Mouse (Mus musculus) stomach, embryonic 14.5 days (tissue): ENCODE results near the gene Tex50. TPM values are rescaled to one million over a fixed set of nuclear protein-coding genes. Genes with fewer than 3 reads are reported as not detected.
"Not testable (repeated sequence)": the region's sequence is repeated elsewhere in the genome, so short reads cannot be mapped to it uniquely, and the experiment has no call there.

Experiments used
- ATAC-seq: fragments of 200-750 bp; cut with Nextera tagmentation; 2 replicates; pipeline ENCODE4 v1.8.0; 2017; ENCODE audit warnings: low read depth, moderate TSS enrichment; ENCODE audit not compliant: insufficient number of reproducible peaks, insufficient read depth, low FRiP score
- H3K27ac ChIP-seq: fragments of 300-500 bp; sonication (generic); 2 replicates; pipeline ENCODE4 v1.5.1; 2014; ENCODE audit warnings: mild to moderate bottlenecking, low read length, moderate library complexity, mixed read lengths
- H3K27me3 ChIP-seq: fragments of 300-500 bp; sonication (generic); 2 replicates; pipeline ENCODE4 v1.6.1; 2014; ENCODE audit warnings: low read length, control low read depth, mixed read lengths; ENCODE audit not compliant: control insufficient read depth, insufficient read depth
- H3K36me3 ChIP-seq: fragments of 300-500 bp; sonication (generic); 2 replicates; pipeline ENCODE4 v1.6.1; 2014; ENCODE audit warnings: mild to moderate bottlenecking, control low read depth, low read length, moderate library complexity, mixed read lengths; ENCODE audit not compliant: control insufficient read depth, insufficient read depth
- H3K4me1 ChIP-seq: fragments of 300-500 bp; sonication (generic); 2 replicates; pipeline ENCODE4 v1.6.1; 2014; ENCODE audit warnings: low read length, control low read depth, mixed read lengths; ENCODE audit not compliant: control insufficient read depth, insufficient read depth
- H3K4me2 ChIP-seq: fragments of 300-500 bp; sonication (generic); replicated peaks from 2 replicates; pipeline ENCODE4 v1.6.1; 2014; ENCODE audit warnings: low read depth, low read length, control low read depth
- H3K4me3 ChIP-seq: fragments of 300-500 bp; sonication (generic); 2 replicates; pipeline ENCODE4 v1.5.1; 2014; ENCODE audit warnings: low read depth, low read length, control low read depth
- H3K9ac ChIP-seq: fragments of 300-500 bp; sonication (generic); replicated peaks from 2 replicates; pipeline ENCODE4 v1.6.1; 2014; ENCODE audit warnings: low read depth, mild to moderate bottlenecking, control low read depth, low read length, moderate library complexity, mixed read lengths
- H3K9me3 ChIP-seq: fragments of 300-500 bp; sonication (generic); 2 replicates; pipeline ENCODE4 v1.6.1; 2016; ENCODE audit warnings: low read depth, low read length, control low read depth; ENCODE audit not compliant: control insufficient read depth
- WGBS: fragments of 180-500 bp; shearing (Covaris S2); extraction: QIAGEN DNeasy Blood & Tissue Kit; methylation state at CpG from one replicate; pipeline ENCODE4 v1.1.7; 2014; 5-methylcytosine and 5-hydroxymethylcytosine counted together
- polyA plus RNA-seq: library from polyadenylated mRNA; unstranded; fragments of >200 nt; fragmentation: Nextera tagmentation; extraction: Ambion mirVana; gene quantifications from 2 replicates; pipeline ENCODE4 v1.2.1, GENCODE M21; 2014

Gene Tex50
- polyA plus RNA-seq, 1 experiment from 2014 or later = not detected

GRCm38 (mm10) chr1:161180674-161181073 lies 21.6 kb upstream of the Tex50 start:
- Histone ChIP-seq H3K36me3 (no peaks in the 10 kb centered on the region), H3K4me2 (no peak overlapping the region), H3K9me3 (no peaks in the 10 kb centered on the region), H3K9ac (no peak overlapping the region), H3K27me3 (no peaks in the 10 kb centered on the region), H3K4me1 (no peaks in the 10 kb centered on the region), H3K4me3 (no peak overlapping the region), H3K27ac (no peak overlapping the region)
- 53% methylated on average over 8 of the region's 8 CpGs for WGBS
- ATAC-seq = no peak

- Histone ChIP-seq H3K27ac (no peak overlapping the region), H3K9ac (no peak overlapping the region), H3K4me3 (peak overlapping the region; percentile 41), H3K27me3 (peaks cover 3% of the 10 kb centered on the region), H3K4me1 (no peaks in the 10 kb centered on the region), H3K36me3 (no peaks in the 10 kb centered on the region), H3K4me2 (peak overlapping the region; percentile 50), H3K9me3 (no peaks in the 10 kb centered on the region)
- ATAC-seq = peak; percentile 88
- WGBS = 1% methylated on average over 40 of the region's 40 CpGs
Observed at GRCm38 (mm10) chr1:161170651-161171050, 11.5 kb upstream of the Tex50 start.

- Histone ChIP-seq H3K4me2 (no peak overlapping the region), H3K27ac (no peak overlapping the region), H3K9ac (no peak overlapping the region), H3K9me3 (no peaks in the 10 kb centered on the region), H3K4me3 (no peak overlapping the region), H3K4me1 (no peaks in the 10 kb centered on the region), H3K27me3 (no peaks in the 10 kb centered on the region), H3K36me3 (no peaks in the 10 kb centered on the region)
- WGBS = 65% methylated on average over 4 of the region's 4 CpGs
- no peak for ATAC-seq
Observed at GRCm38 (mm10) chr1:161160266-161160665, 1.2 kb upstream of the Tex50 start.

GRCm38 (mm10) chr1:161156546-161156945 lies 2.6 kb downstream of the Tex50 start:
- WGBS = 85% methylated on average over 10 of the region's 10 CpGs
- Histone ChIP-seq H3K4me1 (no peaks in the 10 kb centered on the region), H3K4me2 (no peak overlapping the region), H3K36me3 (no peaks in the 10 kb centered on the region), H3K9me3 (no peaks in the 10 kb centered on the region), H3K27me3 (no peaks in the 10 kb centered on the region), H3K27ac (no peak overlapping the region), H3K4me3 (no peak overlapping the region), H3K9ac (no peak overlapping the region)
- no peak for ATAC-seq

- WGBS = 77% methylated on average over 6 of the region's 6 CpGs
- no peak overlapping the region for H3K9ac ChIP-seq
- no peak for ATAC-seq
- no peaks in the 10 kb centered on the region for H3K9me3 ChIP-seq
- H3K27me3 ChIP-seq = no peaks in the 10 kb centered on the region
- no peak overlapping the region for H3K4me3 ChIP-seq
- no peak overlapping the region for H3K27ac ChIP-seq
- H3K36me3 ChIP-seq = no peaks in the 10 kb centered on the region
- no peak overlapping the region for H3K4me2 ChIP-seq
- no peaks in the 10 kb centered on the region for H3K4me1 ChIP-seq
Observed at GRCm38 (mm10) chr1:161151098-161151497, 8.0 kb downstream of the Tex50 start.

- Histone ChIP-seq H3K4me3 (no peak overlapping the region), H3K36me3 (no peaks in the 10 kb centered on the region), H3K9me3 (no peaks in the 10 kb centered on the region), H3K4me2 (no peak overlapping the region), H3K9ac (no peak overlapping the region), H3K27me3 (no peaks in the 10 kb centered on the region), H3K4me1 (no peaks in the 10 kb centered on the region), H3K27ac (no peak overlapping the region)
- WGBS = 75% methylated on average over 2 of the region's 2 CpGs
- no peak for ATAC-seq
Observed at GRCm38 (mm10) chr1:161147888-161148287, 11.2 kb downstream of the Tex50 start.

- not testable (repeated sequence) for H3K36me3 ChIP-seq, H3K9ac ChIP-seq, H3K4me1 ChIP-seq, H3K27me3 ChIP-seq, H3K4me3 ChIP-seq, H3K9me3 ChIP-seq, ATAC-seq, H3K4me2 ChIP-seq, H3K27ac ChIP-seq
- 78% methylated on average over 8 of the region's 8 CpGs for WGBS
Observed at GRCm38 (mm10) chr1:161145611-161146010, 13.5 kb downstream of the Tex50 start.

- no peak for ATAC-seq
- Histone ChIP-seq H3K4me1 (peaks cover 3% of the 10 kb centered on the region; the same call in 1 of the 2 replicates), H3K4me3 (no peak overlapping the region), H3K36me3 (no peaks in the 10 kb centered on the region), H3K4me2 (peak overlapping the region; percentile 83; the same call in 1 of the 2 replicates), H3K27ac (no peak overlapping the region), H3K9me3 (no peaks in the 10 kb centered on the region), H3K27me3 (no peaks in the 10 kb centered on the region), H3K9ac (no peak overlapping the region)
- 87% methylated on average over 7 of the region's 7 CpGs for WGBS
Observed at GRCm38 (mm10) chr1:161143216-161143615, 15.9 kb downstream of the Tex50 start.

GRCm38 (mm10) chr1:161142531-161143159 lies 16.5 kb downstream of the Tex50 start, which contains the start of gene Ankrd45:
Gene Ankrd45 (plus strand): TSS chr1:161142691.
- WGBS = 3% methylated on average over 33 of the region's 33 CpGs
- peak; percentile 91 for ATAC-seq

More at GRCm38 (mm10) chr1:161142531-161143159, 16.5 kb downstream of the Tex50 start, which contains the start of gene Ankrd45:
- no peaks in the 10 kb centered on the region for H3K9me3 ChIP-seq
- H3K27me3 ChIP-seq = no peaks in the 10 kb centered on the region
- H3K4me3 ChIP-seq = peak within 1 kb of the TSS; percentile 38
- H3K36me3 ChIP-seq = no peaks in the 10 kb centered on the region
- 0 out of 2 replicates have a peak within 1 kb of the TSS, but pooled peaks have one; percentile 28 for H3K9ac ChIP-seq
- peaks cover 3% of the 10 kb centered on the region; the same call in 1 of the 2 replicates for H3K4me1 ChIP-seq
- peak within 1 kb of the TSS; percentile 83 for H3K4me2 ChIP-seq
- H3K27ac ChIP-seq = no peak within 1 kb of the TSS
